Mouse (Mus musculus): ENCODE data around the gene Sod2.
"Not testable (repeated sequence)": the region's sequence is repeated elsewhere in the genome, so short reads cannot be mapped to it uniquely, and the experiment has no call there.

The Sod2 gene

DNA sequence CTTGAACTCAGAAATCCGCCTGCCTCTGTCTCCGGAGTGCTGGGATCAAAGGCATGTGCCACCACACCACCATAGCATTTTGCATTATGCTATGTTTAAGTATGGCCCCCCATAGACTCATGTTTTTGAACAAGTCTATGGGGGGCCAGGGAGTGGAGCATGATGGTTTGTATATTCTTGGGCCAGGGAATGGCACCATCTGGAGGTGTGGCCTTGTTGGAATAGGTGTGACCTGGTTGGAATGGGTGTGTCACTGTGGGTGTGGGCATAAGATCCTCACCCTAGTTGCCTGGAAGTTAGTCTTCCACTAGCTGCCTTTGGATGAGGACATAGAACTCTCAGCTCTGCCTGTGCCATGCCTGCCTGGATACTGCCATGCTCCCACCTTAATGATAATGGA, at the start of gene Sod2:
Sod2 (plus strand) TSS at position 301 of the 400 bp plus-strand sequence.
- not testable (repeated sequence) for DNase-seq

DNA sequence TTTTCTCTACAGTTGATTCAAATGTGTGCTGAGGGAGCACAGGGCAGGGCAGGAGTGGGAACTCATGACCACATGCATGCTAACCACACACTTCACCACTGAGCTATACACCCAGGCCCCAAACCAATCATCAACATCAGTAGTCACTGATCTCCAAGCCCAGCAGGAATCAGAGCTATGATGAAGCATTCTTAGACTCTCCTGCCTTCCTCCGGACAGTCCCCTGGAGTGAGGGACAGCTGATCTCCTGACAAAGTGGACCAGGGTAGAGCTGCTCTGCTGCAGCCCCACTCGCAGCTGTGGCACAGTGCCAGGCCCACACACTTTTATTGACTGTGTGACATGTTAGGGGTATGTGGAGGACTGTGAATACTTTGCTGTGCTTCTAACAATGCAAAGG, 47.3 kb upstream of the Sod2 start:
- DNase-seq, result not testable (repeated sequence)

DNA sequence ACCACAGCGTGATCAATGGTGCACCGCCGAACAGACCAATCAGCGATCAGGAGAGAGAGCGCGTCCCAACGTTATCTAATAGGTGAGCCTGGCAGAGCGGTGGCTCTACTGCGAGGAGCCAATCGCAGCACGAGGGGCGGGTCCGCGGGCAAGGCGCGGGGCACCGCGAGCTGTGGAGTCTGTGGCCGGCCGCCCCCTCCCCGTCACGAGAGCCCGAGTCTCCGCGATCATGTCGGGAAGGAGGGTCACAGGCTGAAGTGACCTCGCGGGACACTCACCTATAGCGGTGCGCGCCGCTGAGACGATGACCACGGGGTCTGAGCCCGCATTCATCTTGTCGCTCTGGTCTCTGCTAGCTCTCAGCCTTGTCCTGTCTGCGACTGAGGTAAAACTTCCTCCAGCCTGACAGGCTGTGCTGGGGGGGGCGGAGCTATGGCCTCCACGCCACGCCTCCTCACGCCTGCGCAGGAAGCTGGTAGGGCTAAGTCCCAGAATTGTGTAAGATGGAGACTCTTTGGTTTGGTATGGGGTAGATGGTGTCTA, 46.2 kb upstream of the Sod2 start, which contains the start of gene Acat2:
Acat2 (minus strand) TSS at position 417 of the 543 bp plus-strand sequence.
- DNase-seq, result peak; percentile 94 to 95

DNA sequence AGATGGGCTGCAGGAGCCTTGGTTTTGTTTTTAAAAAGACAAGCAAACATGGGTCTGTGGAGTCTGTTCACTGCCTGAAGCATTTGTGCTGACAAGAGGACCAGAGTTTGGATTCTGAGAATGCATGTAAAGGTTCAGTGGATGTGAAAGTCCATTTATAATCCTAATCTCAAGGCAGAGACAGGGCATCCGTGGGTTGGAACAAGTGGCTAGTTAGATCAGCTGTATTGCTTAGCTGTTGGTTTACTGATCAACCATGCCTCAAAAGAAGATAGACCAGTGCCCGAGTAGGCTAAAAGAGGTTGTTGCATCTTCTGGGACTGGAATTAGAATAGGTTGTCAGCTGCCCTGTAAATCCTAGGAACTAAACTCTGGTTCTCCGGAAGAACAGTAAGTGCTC, 43.2 kb upstream of the Sod2 start:
- DNase-seq, result no peak

DNA sequence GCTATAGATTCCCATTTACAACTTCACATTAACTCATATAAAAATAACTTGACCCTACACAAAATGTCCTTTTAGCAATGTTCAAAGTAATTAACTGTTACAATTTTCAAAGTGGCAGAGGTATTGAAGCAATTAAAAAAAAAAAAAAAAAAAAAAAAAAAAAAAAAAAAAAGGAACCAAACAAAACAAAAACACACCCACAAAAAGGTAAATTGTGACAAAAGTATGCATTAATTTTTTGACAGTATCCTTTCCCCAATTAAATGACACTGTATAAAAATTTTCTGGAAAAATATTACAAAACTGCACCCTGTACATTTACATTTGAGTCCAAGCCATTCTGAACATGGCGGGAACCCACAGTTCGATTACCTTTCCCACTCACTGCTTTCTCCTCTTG, 39.5 kb upstream of the Sod2 start:
- no peak for DNase-seq

DNA sequence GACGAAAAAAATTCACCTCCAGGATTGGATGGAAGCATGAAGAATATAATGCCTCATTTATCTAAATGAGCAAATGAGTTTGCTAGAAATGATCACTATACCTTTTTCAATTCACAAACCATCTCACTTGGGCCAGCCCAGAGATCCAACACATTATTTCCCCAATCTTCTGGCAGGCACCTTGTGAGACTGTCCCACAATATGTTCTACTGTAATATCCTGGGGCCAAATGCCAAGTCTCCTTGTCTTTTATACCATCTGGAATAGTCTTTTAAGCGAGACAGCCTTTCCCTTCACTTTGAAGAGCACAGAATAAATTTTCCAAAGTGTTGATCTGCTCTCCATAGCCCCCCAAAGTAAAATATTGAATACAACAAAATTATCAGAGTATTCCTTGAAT, 32.8 kb upstream of the Sod2 start:
- no peak for DNase-seq

DNA sequence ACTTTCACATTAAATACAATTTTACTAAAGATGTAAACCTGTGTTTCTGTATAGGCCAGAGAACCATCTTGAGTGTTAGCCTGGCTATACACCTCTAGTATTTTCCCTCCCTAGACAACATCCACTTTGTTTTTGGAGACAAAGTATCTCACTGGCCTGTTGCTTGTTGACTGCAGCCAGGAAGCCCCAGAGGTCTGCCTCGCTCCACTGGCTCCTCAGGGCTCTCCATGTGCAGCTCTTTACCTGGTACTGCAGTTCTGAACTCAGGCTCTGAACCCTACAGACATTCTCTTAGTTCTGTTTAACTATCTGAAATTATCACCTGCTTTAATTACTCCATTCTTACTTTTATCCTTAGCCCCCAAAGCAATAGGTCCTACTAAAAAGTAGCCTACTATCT, 28.1 kb upstream of the Sod2 start:
- no peak for DNase-seq

DNA sequence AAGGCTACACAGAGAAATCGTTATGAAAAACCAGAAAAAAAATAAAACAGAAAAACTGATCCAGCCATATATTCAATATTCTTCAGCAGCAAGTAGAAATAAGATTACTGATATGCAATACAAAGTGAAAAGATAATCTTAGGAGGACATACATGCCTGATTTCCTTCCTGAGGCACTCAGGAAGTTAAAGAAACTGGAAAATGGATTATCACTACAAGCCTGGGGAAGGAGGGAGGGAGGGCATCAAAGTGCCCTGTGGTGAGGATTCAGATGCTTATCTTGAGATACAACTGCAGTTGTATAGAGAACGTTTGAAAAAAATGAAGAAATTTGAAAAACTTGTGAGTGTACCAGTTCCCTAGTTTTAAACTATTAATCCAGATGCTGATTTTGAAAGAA, 22.7 kb upstream of the Sod2 start:
- DNase-seq, result no peak

DNA sequence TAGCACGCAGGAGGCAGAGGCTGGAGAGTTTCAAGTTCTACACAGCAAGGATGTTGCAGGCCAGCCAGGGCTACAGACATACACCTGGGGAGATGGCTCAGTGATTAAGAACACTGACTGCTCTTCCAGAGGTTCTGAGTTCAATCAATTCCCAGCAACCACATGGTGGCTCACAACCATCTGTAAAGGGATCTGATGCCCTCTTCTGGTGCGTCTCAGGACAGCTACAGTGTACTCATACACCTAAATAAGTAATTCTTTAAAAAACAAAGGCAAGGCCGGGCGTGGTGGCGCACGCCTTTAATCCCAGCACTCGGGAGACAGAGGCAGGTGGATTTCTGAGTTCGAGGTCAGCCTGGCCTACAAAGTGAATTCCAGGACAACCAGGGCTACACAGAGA, 18.6 kb upstream of the Sod2 start:
- not testable (repeated sequence) for DNase-seq

DNA sequence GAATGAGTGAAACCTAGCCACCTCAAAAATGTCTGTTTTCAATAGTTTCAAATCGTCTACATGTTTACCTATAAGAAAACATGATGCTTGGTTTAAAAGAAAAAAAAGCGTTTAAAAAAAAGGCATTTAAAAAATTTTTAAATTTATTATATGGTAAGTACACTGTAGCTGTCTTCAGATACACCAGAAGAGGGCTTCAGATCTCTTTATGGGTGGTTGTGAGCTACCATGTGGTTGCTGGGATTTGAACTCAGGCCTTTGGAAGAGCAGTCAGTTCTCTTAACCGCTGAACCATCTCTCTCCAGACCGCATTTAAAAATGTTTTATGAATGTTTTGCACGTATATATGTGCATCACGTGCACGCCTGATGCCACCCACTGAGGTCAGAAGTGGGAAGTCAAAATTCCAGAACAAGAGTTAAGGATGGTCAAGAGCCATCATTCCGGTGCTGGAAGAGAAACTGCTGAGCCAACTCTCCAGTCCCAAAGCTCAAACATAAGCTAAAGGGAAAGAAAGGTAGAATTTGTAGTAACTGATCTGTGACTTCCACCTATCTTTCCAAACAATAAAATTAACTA, 16.0 kb upstream of the Sod2 start:
- no peak for DNase-seq

DNA sequence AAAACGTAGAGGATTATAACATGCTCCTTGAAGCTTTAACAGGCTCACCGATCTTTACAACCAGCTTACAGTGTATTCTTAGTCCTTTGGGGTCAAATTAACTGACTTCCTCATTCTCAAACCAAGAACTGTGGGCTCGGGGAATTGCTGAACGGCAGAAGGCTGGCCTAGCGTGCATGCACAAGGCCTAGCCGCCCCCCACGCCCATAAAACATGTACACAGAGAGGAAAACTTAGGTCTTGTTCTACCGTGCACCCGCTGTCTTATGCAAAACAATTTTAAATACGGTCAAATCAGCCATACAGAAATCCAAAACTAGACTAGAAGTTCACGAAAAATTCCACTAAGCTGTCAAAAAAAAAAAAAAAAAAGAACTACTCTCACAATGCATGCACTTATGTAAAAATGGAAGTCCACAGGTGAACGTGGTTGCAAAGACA, 15.4 kb upstream of the Sod2 start:
- DNase-seq, result peak; percentile 30 to 32

DNA sequence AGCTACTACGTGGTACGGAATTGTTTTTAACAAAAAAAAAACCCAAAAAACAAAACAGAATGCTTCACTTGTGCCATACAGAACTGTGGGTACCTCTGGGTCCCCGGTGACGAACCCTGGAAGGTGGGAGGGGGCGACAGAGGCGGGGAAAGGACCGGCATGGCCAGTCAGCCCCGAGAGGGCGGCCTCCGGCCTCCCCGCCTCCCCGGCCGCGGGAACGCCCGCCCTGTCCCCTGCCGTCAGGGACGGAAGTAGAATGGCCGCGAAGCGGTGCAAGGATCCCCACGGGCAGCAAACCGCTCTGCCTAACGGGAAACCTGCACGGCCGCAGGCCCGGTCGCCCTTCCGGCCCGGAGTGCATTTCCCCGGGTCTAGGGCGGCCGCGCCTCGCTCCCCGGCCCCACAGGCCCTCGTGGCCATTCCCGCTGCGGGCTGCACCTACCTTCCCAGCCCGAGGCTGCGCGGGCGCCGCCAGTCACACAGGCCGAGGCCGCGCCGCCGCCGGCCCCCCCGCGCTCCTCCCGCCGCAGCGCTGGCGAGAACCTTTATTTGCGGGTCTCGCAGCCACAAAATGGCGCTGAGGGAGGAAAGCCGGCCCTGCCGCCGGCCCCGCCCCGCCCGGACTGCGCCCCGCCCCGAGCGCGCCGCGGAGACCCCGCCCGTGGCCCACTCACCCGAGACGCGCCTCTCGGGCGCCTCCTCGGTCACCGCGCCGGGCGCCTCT, 14.8 kb upstream of the Sod2 start:
- DNase-seq, result peak; percentile 87 to 90

DNA sequence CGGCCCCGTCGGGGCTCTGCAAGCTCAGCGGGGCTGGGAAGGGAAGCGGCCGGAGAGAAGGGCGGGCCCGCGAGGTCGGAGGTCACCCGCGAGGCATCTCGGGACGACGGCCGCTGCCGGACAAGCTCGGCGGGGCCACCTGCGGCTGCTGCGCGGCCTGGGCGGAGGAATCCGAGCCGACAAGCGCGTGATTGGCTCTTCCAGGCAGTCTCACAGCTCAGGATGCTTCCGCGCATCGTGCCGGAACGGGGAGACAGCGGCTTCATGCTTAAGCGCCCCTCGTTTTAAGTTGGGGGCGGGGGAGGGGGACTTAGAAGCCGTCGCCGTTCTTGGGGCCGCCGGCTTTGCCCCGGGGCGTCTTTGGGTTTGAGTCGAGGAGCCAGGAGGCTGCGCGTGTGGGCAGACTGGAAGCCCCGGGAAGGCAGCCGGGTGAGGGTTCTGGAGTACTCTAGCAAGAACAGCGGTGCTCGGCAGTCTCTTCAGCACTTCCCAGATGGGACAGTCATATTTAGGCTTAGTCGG, 14.1 kb upstream of the Sod2 start:
- peak; percentile 95 to 97 for DNase-seq

DNA sequence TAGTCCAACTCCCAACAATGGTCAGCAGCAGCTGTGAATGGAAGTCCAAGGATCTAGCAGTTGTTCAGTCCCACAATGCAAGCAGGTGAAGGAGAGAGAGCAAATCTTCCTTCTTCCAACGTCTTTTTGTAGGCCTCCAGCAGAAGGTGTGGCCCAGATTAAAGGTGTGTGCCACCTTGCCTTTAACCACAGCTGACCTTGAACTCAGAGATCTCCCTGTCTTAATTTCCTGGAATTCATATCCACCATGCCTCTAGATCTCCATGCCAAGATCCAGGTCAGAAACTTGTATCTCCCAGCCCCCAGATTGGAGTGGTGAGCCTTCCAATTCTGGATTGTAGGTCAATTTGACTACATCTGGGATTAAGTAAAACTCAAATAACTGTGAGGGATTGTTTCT, 12.6 kb upstream of the Sod2 start, which contains the start of gene Wtap:
Wtap (minus strand) TSS at position 101 of the 400 bp plus-strand sequence.
- no peak for DNase-seq

DNA sequence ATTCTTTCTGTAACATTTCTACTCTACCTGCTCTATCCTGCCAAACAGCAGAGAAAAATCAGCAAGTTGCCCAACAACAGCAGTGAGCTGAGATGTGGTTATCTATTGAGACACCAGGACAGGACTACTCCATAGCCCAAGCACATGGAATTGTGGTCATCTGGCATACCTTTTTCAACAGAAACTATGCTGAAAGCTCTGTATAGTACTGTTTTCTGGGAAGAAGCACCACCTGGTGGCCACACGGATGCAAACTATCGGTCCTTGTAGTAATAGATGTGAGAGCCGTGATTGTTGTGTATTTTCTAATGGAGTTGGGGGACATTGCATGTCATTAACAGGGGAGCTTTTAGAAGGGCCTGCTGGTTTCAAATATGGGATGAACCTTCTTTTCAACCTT, 10.3 kb upstream of the Sod2 start:
- peak; percentile 56 to 65 for DNase-seq

DNA sequence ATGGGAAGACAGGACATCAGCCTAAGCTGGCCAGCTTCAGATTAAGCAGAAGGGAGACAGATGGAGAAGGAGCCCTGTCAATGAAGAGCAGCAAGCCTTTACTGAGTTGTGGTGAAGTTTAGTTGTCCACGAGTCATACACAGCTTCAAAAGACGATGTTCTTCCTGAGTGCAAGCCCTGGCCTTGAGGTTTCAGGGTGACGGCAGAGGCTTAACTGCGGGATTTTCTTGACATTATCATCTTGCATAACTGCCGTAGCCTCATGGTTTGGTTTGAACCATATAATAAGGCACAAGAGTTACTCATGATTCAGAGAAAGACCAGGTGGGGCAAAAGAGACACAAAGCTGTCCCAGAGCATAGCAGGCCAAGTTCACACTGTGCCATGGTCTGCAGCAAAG, 8.8 kb upstream of the Sod2 start:
- DNase-seq, result no peak

DNA sequence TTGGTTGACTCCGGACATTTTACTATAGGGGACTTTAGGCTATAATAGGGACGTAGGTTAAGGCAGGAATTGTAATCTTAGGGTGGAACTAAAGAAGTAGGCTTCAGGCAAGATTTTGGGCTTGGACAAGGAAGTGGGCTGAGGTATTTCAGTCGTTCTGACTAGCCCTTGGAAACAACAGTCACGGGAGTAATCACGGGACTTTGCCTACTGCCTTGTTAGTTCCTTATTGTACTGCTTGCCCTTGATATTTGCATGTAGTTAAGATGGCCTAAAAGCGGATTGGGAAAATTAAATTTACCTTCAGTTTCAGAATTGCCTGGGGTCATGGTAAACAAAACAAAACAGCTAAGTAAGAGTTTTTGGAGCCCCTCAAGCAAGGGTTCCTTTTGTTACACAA, 7.6 kb upstream of the Sod2 start:
- no peak for DNase-seq

DNA sequence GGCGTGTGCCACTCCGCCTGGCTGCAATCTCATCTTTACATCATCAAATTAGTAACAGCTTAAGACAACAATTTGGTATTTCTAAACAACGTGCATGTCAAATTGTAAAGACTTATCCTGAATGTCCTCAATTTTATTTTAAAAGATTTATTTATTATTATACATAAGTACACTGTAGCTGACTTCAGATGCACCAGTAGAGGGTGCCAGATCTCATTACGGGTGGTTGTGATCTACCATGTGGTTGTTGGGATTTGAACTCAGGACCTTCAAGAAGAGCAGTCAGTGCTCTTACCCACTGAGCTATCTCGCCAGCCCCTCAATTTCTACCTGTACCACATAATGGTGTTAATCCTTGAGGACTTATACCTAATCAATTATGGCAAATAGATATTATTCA, 4.4 kb upstream of the Sod2 start:
- not testable (repeated sequence) for DNase-seq

DNA sequence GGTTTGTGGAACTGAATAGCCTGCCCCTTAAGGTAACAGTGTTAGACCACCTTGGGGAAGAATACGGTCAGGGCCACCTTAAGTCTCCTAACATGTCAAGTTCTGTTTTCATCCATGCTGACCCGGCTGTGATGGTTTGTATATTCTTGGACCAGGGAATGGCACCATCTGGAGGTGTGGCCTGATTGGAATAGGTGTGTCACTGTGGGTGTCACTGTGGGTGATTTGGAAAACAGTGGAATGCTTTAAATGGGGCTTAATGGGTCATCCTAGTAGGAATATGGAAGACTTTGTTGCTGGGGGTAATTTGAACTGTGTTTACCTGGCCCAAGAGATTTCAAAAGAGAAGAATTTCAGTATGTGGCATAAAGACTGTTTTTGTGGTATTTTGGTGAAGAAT, 2.2 kb upstream of the Sod2 start:
- DNase-seq, result not testable (repeated sequence)

DNA sequence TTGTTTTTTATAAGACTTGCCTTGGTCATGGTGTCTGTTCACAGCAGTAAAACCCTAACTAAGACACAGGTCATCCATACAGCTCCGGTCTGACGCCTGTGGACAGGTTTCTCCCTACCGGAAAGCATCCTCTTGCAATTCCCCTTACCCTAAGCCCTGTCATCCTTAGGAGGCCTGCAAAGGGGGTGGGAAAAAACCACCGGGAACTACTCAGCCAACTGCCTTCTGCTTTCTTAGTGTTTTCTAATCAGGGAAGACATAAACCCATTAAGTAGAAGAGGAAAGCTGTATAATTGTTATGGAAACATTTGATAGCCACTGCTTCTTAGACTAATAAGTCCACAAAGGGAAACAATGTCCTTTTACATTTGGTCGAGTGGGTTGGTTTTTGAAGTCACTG, 338 bp downstream of the Sod2 start:
- DNase-seq, result no peak

DNA sequence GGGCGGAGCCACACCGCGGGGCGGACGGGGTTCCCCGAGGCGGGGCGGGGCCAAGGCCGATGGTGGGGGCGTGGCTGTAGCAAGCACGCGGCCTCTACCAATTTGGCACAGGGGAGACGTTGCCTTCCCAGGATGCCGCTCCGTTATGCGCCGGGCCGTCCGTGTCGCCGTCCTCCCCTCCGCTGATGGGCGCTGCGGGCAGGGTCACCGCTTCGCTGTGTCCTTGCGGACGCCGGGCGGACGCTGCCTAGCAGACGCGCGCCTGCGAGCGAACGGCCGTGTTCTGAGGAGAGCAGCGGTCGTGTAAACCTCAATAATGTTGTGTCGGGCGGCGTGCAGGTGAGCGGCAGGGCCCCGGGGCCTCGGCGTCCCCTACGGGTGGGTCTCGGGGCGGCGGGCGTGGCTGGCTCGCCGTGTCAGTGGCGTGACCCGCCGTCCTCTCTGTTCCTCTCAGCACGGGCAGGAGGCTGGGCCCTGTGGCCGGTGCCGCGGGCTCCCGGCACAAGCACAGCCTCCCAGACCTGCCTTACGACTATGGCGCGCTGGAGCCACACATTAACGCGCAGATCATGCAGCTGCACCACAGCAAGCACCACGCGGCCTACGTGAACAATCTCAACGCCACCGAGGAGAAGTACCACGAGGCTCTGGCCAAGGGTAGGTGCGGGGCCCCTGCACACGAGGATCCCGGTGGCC, 1.2 kb downstream of the Sod2 start:
- DNase-seq, result peak; percentile 99

DNA sequence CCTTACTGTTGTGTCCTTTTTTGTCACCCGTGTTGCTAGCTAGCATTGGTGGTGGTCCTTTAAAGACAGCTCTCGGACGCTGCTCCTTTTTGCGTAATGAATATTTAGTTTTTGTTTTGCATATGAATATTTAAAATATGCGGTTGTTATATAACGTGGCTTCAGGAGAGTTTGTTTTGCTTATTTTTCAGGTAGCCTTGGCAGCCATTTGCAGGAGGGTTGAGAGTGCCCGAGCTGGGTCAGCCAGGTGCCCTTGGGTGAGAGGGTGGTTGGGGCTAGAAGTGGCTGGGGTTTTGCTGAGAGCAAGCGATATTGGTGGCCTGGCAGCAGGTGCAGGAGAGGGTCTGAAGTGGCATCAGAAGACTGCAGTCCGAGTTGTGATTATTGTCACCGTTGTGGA, 1.9 kb downstream of the Sod2 start:
- peak; percentile 49 to 61 for DNase-seq

DNA sequence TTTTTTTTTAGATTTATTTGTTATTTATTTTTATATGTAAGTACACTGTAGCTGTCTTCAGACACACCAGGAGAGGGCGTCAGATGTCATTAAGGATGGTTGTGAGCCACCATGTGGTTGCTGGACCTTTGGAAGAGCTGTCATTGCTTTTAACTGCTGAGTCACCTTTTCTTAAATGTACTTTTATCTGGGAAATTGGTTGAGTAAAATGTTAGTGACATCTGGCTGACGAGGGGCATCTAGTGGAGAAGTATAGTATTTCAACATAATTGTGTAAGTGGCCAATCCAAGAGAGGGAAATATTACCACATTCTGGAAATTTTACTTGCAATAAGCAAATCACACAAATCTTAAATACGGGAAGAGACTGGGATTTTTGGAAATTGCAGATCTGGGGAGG, 3.2 kb downstream of the Sod2 start:
- peak; percentile 12 to 50 for DNase-seq

Data from lung, adult 18-20 months (tissue).